Comparison of ENCODE assay signal across 8 mouse cellular contexts in the genomic region with DNA sequence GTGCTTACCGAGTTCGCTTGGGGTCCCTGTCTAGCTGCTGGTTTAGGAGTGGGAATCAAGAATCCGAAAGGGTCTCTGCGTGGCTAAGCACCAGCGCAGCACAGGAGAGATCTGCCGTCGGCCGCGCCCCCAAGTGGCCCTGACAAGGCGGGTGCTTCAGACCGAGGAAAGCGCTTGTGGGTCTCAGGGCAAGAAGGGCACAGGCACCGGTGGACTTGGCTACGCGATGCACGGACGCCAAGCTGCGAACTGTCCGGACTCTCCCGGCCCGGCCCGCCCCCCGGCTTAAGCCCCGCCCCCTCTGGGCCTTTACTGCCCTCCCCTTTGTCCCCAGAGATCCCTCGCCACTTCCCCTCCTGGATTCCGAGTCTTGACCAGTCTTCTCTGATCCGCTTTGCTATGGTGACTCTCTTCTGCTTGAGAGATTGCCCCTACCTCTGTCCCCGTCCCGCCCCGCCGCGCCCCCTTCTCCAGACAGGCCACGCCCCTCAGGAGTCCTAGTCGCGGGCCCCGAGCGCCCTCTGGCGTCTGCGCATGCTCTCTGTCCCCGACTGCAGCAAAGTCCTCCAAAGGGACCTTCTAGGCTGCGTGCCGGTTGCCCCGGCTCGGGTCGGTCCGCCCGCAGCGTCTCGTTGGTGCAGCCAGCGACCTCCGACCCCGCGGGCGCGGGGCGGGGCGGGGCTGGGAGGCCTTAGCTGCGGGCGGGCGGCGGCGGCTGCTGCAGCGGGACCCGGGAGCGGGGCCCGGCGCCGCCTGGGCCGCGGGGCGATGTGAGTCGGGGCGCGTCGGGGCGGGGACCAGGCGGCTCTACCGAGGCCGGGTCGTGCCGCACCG. TPM values are rescaled to one million over a fixed set of nuclear protein-coding genes. Genes with fewer than 3 reads are reported as not detected.
DNase-seq lines count a peak whose midpoint lies in the region; ATAC-seq lines count a peak whose summit lies in the region.

Gene Prickle4, minus strand, starts transcription at position 234 of the 834 bp plus-strand sequence.

- H3K4me1 ChIP-seq in intestine, embryonic 14.5 days (replicated peaks; ENCODE audit: control insufficient read depth, insufficient read depth, low read length), result peaks cover 7% of the 10 kb centered on the region; the same call in 1 of the 2 replicates

- peak within 1 kb of the TSS; percentile 56 for H3K4me2 ChIP-seq in intestine, embryonic 14.5 days (ENCODE audit: low read length)

- peak within 1 kb of the TSS; percentile 69 for H3K4me3 ChIP-seq in intestine, embryonic 14.5 days (ENCODE audit: low read depth, low read length)

- H3K27me3 ChIP-seq in intestine, embryonic 14.5 days (replicated peaks; ENCODE audit: control insufficient read depth, insufficient read depth, low read length), result no peaks in the 10 kb centered on the region

- WGBS in intestine, embryonic 14.5 days, result under 1% methylated on average over 69 of the region's 82 CpGs

- DNase-seq in adrenal gland, adult 2 months, result peak; percentile 98
- peak; percentile 98 for DNase-seq in embryo, embryonic 11 days
- DNase-seq in gastrocnemius, postnatal 25 days, result peak; percentile 96
- peak; percentile 99 for DNase-seq in intestine, embryonic 14.5 days (ENCODE audit: low spot score)
- DNase-seq in left cerebral cortex, postnatal 10 days (ENCODE audit: extremely low spot score in 1 of 2, low spot score in 2 of 2), result peak; percentile 95 to 99
- DNase-seq in right cerebral cortex, postnatal 10 days (ENCODE audit: low spot score in 2 of 2), result peak; percentile 97 to 98
- DNase-seq in urinary bladder, postnatal 14 days (ENCODE audit: low spot score), result peak; percentile 97

- H3K9me3 ChIP-seq in intestine, embryonic 14.5 days (ENCODE audit: control insufficient read depth, low read length), result no peaks in the 10 kb centered on the region

- intact Hi-C loops in left cerebral cortex, postnatal 10 days (cut with DNase I), result no loop called here

- peak; percentile 94 for ATAC-seq in intestine, embryonic 14.5 days (replicated peaks; ENCODE audit: low FRiP score, low TSS enrichment, low read depth)
- peak; percentile 94 for ATAC-seq in megakaryocyte progenitor cell, adult 5-6 weeks (replicated peaks; ENCODE audit: poor library complexity)

- H3K36me3 ChIP-seq in intestine, embryonic 14.5 days (ENCODE audit: control insufficient read depth, insufficient read depth, low read length), result peaks cover 11% of the 10 kb centered on the region; the same call in 1 of the 2 replicates

- peak within 1 kb of the TSS; percentile 3; the same call in 1 of the 2 replicates for H3K27ac ChIP-seq in intestine, embryonic 14.5 days (ENCODE audit: low read depth)

- peak within 1 kb of the TSS; percentile 75 for H3K9ac ChIP-seq in intestine, embryonic 14.5 days (ENCODE audit: low read length)

RNA-seq across cellular contexts. Expression of gene Prickle4, which starts in this region (rescaled TPM):
- total RNA-seq in adrenal gland, adult 2 months (2021), result 1 to 10 TPM; 3.5 to 3.7 TPM
- polyA plus RNA-seq in adrenal gland, adult 2 months (2012; rRNA removed), result 10.6 and 13.7 TPM in 2 replicates
- 1 to 10 TPM; 1.3 to 2.6 TPM for total RNA-seq in gastrocnemius, postnatal 25 days (2021)
- 0.52 and 0.53 TPM in 2 replicates for polyA plus RNA-seq in intestine, embryonic 14.5 days (2014; fragmentation: Nextera tagmentation; extraction: Ambion mirVana)
- total RNA-seq in left cerebral cortex, postnatal 10 days (2021), result 1 to 10 TPM; 2.3 to 4.5 TPM
- 0.15 and 0.64 TPM in 2 replicates for total RNA-seq in megakaryocyte progenitor cell, adult 5-6 weeks (2015)
- total RNA-seq in megakaryocyte progenitor cell, adult 5-6 weeks (2017), result 0.33 and 1.4 TPM in 2 replicates

Comparison
In these comparisons a context has a peak if more than half of its experiments do, and no peak if none do; other contexts are left out.
1. Peak in every context shown above with its lines: DNase-seq, ATAC-seq, H3K4me3 ChIP-seq and H3K27ac ChIP-seq.
2. Peak in DNase-seq, ATAC-seq, H3K4me3 ChIP-seq, H3K27ac ChIP-seq, H3K9ac ChIP-seq and H3K4me2 ChIP-seq in intestine, embryonic 14.5 days; RNA of the gene not detected or under 1 TPM.